Mouse (Mus musculus): ENCODE data around the gene Cul9.

DNA sequence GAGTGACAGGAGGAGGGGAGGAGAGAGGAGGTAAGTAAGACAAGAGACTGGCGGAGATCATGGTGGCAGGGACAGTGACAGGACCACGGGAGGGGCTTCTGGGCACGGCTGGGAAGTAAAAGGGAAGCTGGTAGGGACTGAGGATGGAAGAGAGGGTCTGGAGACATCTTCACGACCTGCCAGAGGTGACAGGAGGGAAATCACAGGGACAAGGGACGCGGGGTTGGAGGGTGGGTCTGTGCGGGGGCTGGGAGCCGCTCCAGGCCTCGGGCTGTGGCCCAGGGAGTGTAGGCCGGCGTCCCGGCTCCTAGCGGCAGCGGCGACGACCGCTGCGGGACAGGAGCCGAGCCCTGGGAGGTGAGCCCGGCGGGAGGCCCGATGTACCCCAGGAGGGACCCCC lies 59.2 kb downstream of the Cul9 start:
- TF ChIP-seq CTCF (conservative IDR thresholded peaks at IDR 0.05; ENCODE audit: low read length) (no peak), NANOG (IDR thresholded peaks at IDR 0.05; ENCODE audit: borderline replicate concordance, low read length) (no peak)
